Mouse (Mus musculus): ENCODE results near the gene Wfikkn1. TPM values are rescaled to one million over a fixed set of nuclear protein-coding genes. Genes with fewer than 3 reads are reported as not detected.

Wfikkn1 gene
- polyA plus RNA-seq (2014; fragmentation: Illumina TruSeq; extraction: RNeasy Lipid Tissue Mini Kit (QIAGEN cat#74804); ENCODE audit: low read depth, low replicate concordance) = not detected

GRCm38 (mm10) chr17:25880196-25880910 lies at the start of gene Wfikkn1:
TSS of gene Wfikkn1 (minus strand) at chr17:25880858.

DNA sequence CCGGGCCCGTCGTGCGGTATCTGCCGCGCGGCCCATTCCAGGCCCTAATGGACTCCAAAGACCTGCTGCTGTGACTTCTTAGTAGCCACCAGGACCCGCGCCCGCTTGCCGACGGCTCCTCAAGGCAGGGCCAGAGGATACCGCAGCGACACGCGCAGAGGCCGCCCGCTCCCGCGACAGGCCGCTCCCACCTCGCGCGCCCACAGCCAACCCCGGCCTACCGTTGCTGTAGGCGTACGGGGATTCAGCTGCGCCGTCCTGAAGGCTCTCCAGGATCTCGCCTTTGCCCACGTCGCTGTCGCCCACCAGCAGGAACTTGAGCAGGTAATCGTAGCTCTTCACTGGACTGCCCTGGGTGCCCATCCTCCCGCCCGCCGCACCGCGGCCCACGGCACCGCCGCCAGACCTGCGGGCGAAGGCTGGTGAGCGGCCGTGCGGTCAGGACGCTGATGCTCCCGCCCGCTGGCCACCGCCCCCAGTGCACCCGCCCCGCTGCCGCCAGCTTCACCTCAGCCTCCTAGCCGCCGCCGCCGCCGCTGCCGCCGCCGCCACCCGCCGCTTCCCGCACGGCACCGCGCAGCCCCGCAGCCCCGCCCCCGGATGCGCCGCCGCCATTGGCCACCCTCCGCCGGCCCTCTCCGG lies 38.6 kb upstream of the Wfikkn1 start, which contains the start of gene Rab40c:
TSS of gene Rab40c (minus strand) at position 584 of the 642 bp plus-strand sequence.

DNA sequence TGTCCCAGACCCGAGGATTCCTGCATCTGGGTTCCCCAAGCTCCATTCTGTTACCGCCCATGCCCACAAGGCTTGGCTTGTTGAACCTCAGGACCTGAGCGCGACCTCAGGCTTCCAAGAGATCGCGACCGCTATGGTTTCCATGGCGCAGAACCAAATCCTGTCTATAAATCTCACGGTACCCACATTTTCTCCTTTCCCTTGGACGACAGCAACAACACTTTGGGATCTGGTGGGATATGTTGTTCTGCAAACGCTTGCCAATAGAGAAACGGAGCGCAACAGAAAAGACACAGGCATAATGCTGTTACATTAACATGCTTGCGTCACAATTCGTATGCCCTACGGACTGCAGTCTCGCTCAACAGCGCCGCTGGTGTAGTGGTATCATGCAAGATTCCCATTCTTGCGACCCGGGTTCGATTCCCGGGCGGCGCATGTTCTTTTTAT lies 5.9 kb downstream of the Wfikkn1 start, which contains the start of gene Mettl26:
TSS of gene Mettl26 (plus strand) at position 354 of the 450 bp plus-strand sequence.

GRCm38 (mm10) chr17:25868601-25869191 lies 12.0 kb downstream of the Wfikkn1 start, which contains the start of gene Mcrip2:
TSS of gene Mcrip2 (minus strand) at chr17:25868764.

GRCm38 (mm10) chr17:25860832-25861703 lies 19.6 kb downstream of the Wfikkn1 start, which contains the start of gene Wdr90:
TSS of gene Wdr90 (minus strand) at chr17:25861501.

GRCm38 (mm10) chr17:25844396-25844901 lies 36.2 kb downstream of the Wfikkn1 start, which contains the start of gene Rhot2:
TSS of gene Rhot2 (minus strand) at chr17:25844851.

DNA sequence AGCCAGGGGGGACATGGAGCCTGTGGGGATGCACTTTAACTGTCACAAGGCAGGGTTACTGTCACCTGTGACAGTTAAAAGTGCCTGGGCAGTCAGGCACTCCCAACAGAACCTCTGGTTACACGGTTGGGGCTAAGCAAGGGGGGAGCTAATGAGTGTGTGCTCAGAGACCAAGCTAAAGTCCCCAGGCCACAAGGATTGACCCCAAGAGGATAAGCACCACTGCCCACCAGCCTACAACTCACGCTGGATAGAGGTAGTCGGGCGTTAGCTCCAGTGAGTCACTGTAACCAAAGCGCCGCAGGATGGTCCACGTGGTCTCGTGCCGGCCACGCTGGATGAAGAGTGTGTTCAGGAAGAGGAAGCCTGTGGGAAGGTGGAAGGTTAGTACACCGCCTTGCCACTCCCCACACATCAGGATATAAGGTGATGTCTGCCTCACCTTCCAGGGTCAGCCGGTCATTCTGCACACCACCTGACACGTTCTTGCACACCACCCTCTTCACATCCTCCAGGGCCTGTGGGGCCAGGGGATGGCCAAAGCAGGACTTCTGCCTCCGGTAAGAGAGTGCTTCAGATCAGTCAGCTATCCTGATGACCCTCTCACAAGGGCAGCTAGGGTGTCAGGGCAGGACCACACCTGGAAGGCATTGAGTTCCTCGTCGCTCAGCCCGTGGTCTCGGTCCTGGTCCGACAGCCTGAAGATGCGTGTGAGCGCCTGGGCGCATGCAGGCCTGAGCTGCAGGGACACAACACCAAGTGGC lies 39.4 kb downstream of the Wfikkn1 start, which contains the start of gene Gm20683:
TSS of gene Gm20683 (minus strand) at position 647 of the 764 bp plus-strand sequence.

DNA sequence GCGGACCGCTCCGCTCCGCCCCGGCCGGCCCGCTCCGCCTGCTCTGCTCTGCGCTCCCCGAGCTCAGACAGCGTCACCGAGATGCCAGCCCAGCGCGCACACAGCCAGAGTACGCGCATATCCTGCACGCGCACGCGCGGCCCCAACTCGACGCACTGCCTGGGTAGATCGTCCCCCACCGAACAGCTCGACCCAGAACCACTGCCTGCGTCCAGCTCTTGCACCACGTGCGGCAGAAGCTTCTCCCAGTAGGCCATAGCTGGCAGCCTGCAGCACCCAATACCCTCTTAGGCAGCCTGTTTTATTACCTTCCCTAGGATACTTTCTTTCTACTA lies 43.6 kb downstream of the Wfikkn1 start, which contains the start of gene Rhbdl1:
TSS of gene Rhbdl1 (minus strand) at position 220 of the 335 bp plus-strand sequence.

DNA sequence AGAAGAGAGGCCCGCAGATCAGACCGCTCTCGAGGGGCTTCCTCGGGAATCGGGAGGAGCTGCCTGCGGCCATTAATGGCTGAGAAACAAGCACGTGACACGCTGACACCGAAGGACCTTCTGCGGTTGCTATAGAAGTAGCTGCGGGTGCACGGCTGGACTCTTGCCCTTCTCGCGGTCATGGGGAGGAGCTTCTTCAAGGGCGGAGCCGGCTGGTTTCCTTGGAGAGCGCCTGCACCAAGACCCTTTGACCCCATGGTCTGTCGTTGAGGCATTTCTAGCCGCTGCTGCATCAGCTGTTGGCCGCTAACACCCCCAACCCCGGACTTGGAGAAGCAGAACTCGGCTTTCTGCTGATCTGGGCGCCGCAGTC lies 47.4 kb downstream of the Wfikkn1 start, which contains the start of gene Stub1:
TSS of gene Stub1 (minus strand) at position 114 of the 373 bp plus-strand sequence.

DNA sequence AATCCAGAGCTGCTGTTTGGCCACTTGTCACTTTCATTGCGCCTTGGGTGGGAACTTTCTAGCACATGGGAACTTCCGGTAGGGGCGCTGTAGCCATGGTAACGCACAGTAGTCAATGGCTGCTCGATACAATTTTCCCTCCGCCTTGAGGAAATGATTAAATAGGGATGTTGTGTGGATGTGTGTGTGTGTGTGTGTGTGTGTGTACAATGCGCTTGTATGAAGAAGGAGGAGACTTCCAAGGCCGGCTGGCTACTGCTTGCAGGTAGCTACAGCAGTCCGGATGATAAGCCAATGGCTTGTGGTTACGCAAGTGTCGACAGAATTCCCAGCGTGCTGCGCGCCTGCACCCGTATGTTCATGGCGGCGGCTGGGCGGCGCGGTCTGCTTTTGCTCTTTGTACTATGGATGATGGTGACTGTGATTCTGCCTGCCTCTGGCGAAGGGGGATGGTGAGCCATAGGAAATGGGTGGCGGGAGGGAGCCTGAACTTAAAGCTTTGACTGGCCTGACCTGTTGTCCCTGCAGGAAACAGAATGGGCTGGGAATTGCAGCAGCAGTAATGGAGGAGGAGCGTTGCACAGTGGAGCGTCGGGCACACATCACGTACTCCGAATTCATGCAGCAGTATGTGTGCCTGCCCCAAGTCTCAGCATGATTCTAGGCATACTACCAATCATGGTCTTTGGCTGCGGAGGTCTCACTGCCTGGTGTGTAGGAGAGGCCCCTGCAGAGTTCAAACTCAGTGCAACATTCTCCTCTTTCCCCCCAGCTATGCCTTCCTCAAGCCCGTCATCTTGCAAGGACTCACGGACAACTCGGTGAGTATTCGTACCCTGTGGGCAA lies 51.7 kb downstream of the Wfikkn1 start, which contains the start of gene Jmjd8:
TSS of gene Jmjd8 (plus strand) at position 156 of the 846 bp plus-strand sequence.

Other genes with a start within 250 kb of the Wfikkn1 start
- gene Gng13, start 163.7 kb downstream of the Wfikkn1 start, polyA plus RNA-seq (2014; fragmentation: Illumina TruSeq; extraction: RNeasy Lipid Tissue Mini Kit (QIAGEN cat#74804); ENCODE audit: low read depth, low replicate concordance) = not detected
- not detected for gene Chtf18, start 153.4 kb downstream of the Wfikkn1 start, polyA plus RNA-seq (2014; fragmentation: Illumina TruSeq; extraction: RNeasy Lipid Tissue Mini Kit (QIAGEN cat#74804); ENCODE audit: low read depth, low replicate concordance)
- gene Rpusd1, start 153.2 kb downstream of the Wfikkn1 start, polyA plus RNA-seq (2014; fragmentation: Illumina TruSeq; extraction: RNeasy Lipid Tissue Mini Kit (QIAGEN cat#74804); ENCODE audit: low read depth, low replicate concordance) = not detected
- gene Mslnl, start 144.8 kb downstream of the Wfikkn1 start, polyA plus RNA-seq (2014; fragmentation: Illumina TruSeq; extraction: RNeasy Lipid Tissue Mini Kit (QIAGEN cat#74804); ENCODE audit: low read depth, low replicate concordance) = not detected
- gene Msln, start 126.5 kb downstream of the Wfikkn1 start, polyA plus RNA-seq (2014; fragmentation: Illumina TruSeq; extraction: RNeasy Lipid Tissue Mini Kit (QIAGEN cat#74804); ENCODE audit: low read depth, low replicate concordance) = not detected
- gene Narfl, start 107.1 kb downstream of the Wfikkn1 start, polyA plus RNA-seq (2014; fragmentation: Illumina TruSeq; extraction: RNeasy Lipid Tissue Mini Kit (QIAGEN cat#74804); ENCODE audit: low read depth, low replicate concordance) = 3.4 TPM
- gene Haghl, start 95.2 kb downstream of the Wfikkn1 start, polyA plus RNA-seq (2014; fragmentation: Illumina TruSeq; extraction: RNeasy Lipid Tissue Mini Kit (QIAGEN cat#74804); ENCODE audit: low read depth, low replicate concordance) = 0.64 TPM
- not detected for gene Ccdc78, start 94.3 kb downstream of the Wfikkn1 start, polyA plus RNA-seq (2014; fragmentation: Illumina TruSeq; extraction: RNeasy Lipid Tissue Mini Kit (QIAGEN cat#74804); ENCODE audit: low read depth, low replicate concordance)
- 0.52 TPM for gene Fam173a, start 88.0 kb downstream of the Wfikkn1 start, polyA plus RNA-seq (2014; fragmentation: Illumina TruSeq; extraction: RNeasy Lipid Tissue Mini Kit (QIAGEN cat#74804); ENCODE audit: low read depth, low replicate concordance)
- 1.1 TPM for gene AC134908.4, start 85.2 kb downstream of the Wfikkn1 start, polyA plus RNA-seq (2014; fragmentation: Illumina TruSeq; extraction: RNeasy Lipid Tissue Mini Kit (QIAGEN cat#74804); ENCODE audit: low read depth, low replicate concordance)
- 0.17 TPM for gene Metrn, start 83.7 kb downstream of the Wfikkn1 start, polyA plus RNA-seq (2014; fragmentation: Illumina TruSeq; extraction: RNeasy Lipid Tissue Mini Kit (QIAGEN cat#74804); ENCODE audit: low read depth, low replicate concordance)
- gene Fbxl16, start 71.8 kb downstream of the Wfikkn1 start, polyA plus RNA-seq (2014; fragmentation: Illumina TruSeq; extraction: RNeasy Lipid Tissue Mini Kit (QIAGEN cat#74804); ENCODE audit: low read depth, low replicate concordance) = 15.0 TPM
- gene Wdr24, start 57.2 kb downstream of the Wfikkn1 start, polyA plus RNA-seq (2014; fragmentation: Illumina TruSeq; extraction: RNeasy Lipid Tissue Mini Kit (QIAGEN cat#74804); ENCODE audit: low read depth, low replicate concordance) = 0.47 TPM
- 3.6 TPM for gene Jmjd8, start 52.0 kb downstream of the Wfikkn1 start, polyA plus RNA-seq (2014; fragmentation: Illumina TruSeq; extraction: RNeasy Lipid Tissue Mini Kit (QIAGEN cat#74804); ENCODE audit: low read depth, low replicate concordance)
- 8.2 TPM for gene Stub1, start 47.5 kb downstream of the Wfikkn1 start, polyA plus RNA-seq (2014; fragmentation: Illumina TruSeq; extraction: RNeasy Lipid Tissue Mini Kit (QIAGEN cat#74804); ENCODE audit: low read depth, low replicate concordance)
- not detected for gene Rhbdl1, start 43.6 kb downstream of the Wfikkn1 start, polyA plus RNA-seq (2014; fragmentation: Illumina TruSeq; extraction: RNeasy Lipid Tissue Mini Kit (QIAGEN cat#74804); ENCODE audit: low read depth, low replicate concordance)
- not detected for gene Gm20683, start 39.1 kb downstream of the Wfikkn1 start, polyA plus RNA-seq (2014; fragmentation: Illumina TruSeq; extraction: RNeasy Lipid Tissue Mini Kit (QIAGEN cat#74804); ENCODE audit: low read depth, low replicate concordance)
- 19.9 TPM for gene Rhot2, start 36.0 kb downstream of the Wfikkn1 start, polyA plus RNA-seq (2014; fragmentation: Illumina TruSeq; extraction: RNeasy Lipid Tissue Mini Kit (QIAGEN cat#74804); ENCODE audit: low read depth, low replicate concordance)
- gene Wdr90, start 19.4 kb downstream of the Wfikkn1 start, polyA plus RNA-seq (2014; fragmentation: Illumina TruSeq; extraction: RNeasy Lipid Tissue Mini Kit (QIAGEN cat#74804); ENCODE audit: low read depth, low replicate concordance) = 2.5 TPM
- 5.5 TPM for gene Mcrip2, start 12.1 kb downstream of the Wfikkn1 start, polyA plus RNA-seq (2014; fragmentation: Illumina TruSeq; extraction: RNeasy Lipid Tissue Mini Kit (QIAGEN cat#74804); ENCODE audit: low read depth, low replicate concordance)
- gene Mettl26, start 5.8 kb downstream of the Wfikkn1 start, polyA plus RNA-seq (2014; fragmentation: Illumina TruSeq; extraction: RNeasy Lipid Tissue Mini Kit (QIAGEN cat#74804); ENCODE audit: low read depth, low replicate concordance) = 24.4 TPM
- 2.7 TPM for gene Rab40c, start 38.9 kb upstream of the Wfikkn1 start, polyA plus RNA-seq (2014; fragmentation: Illumina TruSeq; extraction: RNeasy Lipid Tissue Mini Kit (QIAGEN cat#74804); ENCODE audit: low read depth, low replicate concordance)
- 41.2 TPM for gene Pigq, start 64.1 kb upstream of the Wfikkn1 start, polyA plus RNA-seq (2014; fragmentation: Illumina TruSeq; extraction: RNeasy Lipid Tissue Mini Kit (QIAGEN cat#74804); ENCODE audit: low read depth, low replicate concordance)
- not detected for gene Nhlrc4, start 64.1 kb upstream of the Wfikkn1 start, polyA plus RNA-seq (2014; fragmentation: Illumina TruSeq; extraction: RNeasy Lipid Tissue Mini Kit (QIAGEN cat#74804); ENCODE audit: low read depth, low replicate concordance)
- gene A930017K11Rik, start 71.7 kb upstream of the Wfikkn1 start, polyA plus RNA-seq (2014; fragmentation: Illumina TruSeq; extraction: RNeasy Lipid Tissue Mini Kit (QIAGEN cat#74804); ENCODE audit: low read depth, low replicate concordance) = not detected
- 0.41 TPM for gene Capn15, start 104.9 kb upstream of the Wfikkn1 start, polyA plus RNA-seq (2014; fragmentation: Illumina TruSeq; extraction: RNeasy Lipid Tissue Mini Kit (QIAGEN cat#74804); ENCODE audit: low read depth, low replicate concordance)
- gene Rab11fip3, start 188.7 kb upstream of the Wfikkn1 start, polyA plus RNA-seq (2014; fragmentation: Illumina TruSeq; extraction: RNeasy Lipid Tissue Mini Kit (QIAGEN cat#74804); ENCODE audit: low read depth, low replicate concordance) = 2.3 TPM
- 24.1 TPM for gene Decr2, start 209.5 kb upstream of the Wfikkn1 start, polyA plus RNA-seq (2014; fragmentation: Illumina TruSeq; extraction: RNeasy Lipid Tissue Mini Kit (QIAGEN cat#74804); ENCODE audit: low read depth, low replicate concordance)
- gene Nme4, start 214.7 kb upstream of the Wfikkn1 start, polyA plus RNA-seq (2014; fragmentation: Illumina TruSeq; extraction: RNeasy Lipid Tissue Mini Kit (QIAGEN cat#74804); ENCODE audit: low read depth, low replicate concordance) = not detected
- gene Tmem8, start 232.4 kb upstream of the Wfikkn1 start, polyA plus RNA-seq (2014; fragmentation: Illumina TruSeq; extraction: RNeasy Lipid Tissue Mini Kit (QIAGEN cat#74804); ENCODE audit: low read depth, low replicate concordance) = 0.99 TPM
- gene Mrpl28, start 242.6 kb upstream of the Wfikkn1 start, polyA plus RNA-seq (2014; fragmentation: Illumina TruSeq; extraction: RNeasy Lipid Tissue Mini Kit (QIAGEN cat#74804); ENCODE audit: low read depth, low replicate concordance) = 5.4 TPM